8 mouse cellular contexts compared by ENCODE assay signal in genomic region chr11:69457006-69457579, GRCm38 (mm10). TPM values are rescaled to one million over a fixed set of nuclear protein-coding genes. Genes with fewer than 3 reads are reported as not detected.
DNase-seq lines count a peak whose midpoint lies in the region; ATAC-seq and TF ChIP-seq lines count a peak whose summit lies in the region.

No protein-coding gene starts in this region.

- H3K9me3 ChIP-seq in heart, embryonic 11.5 days (replicated peaks; ENCODE audit: control insufficient read depth, low read length): no peaks in the 10 kb centered on the region
- H3K9me3 ChIP-seq in hindbrain, embryonic 10.5 days: no peaks in the 10 kb centered on the region
- H3K9me3 ChIP-seq in limb, embryonic 14.5 days (ENCODE audit: control insufficient read depth, low read length): no peaks in the 10 kb centered on the region

- TF ChIP-seq POLR2A in limb, embryonic 14.5 days (IDR thresholded peaks at IDR 0.05; ENCODE audit: borderline replicate concordance, extremely low read depth, insufficient read depth, insufficient read length): no peak

- peak overlapping the region; percentile 64 for H3K27ac ChIP-seq in heart, embryonic 11.5 days (ENCODE audit: low read depth, low read length)
- H3K27ac ChIP-seq in hindbrain, embryonic 10.5 days: peak overlapping the region; percentile 67
- peak overlapping the region; percentile 33; the same call in 1 of the 2 replicates for H3K27ac ChIP-seq in limb, embryonic 14.5 days (replicated peaks; ENCODE audit: low read depth, low read length)

- WGBS in heart, embryonic 11.5 days (ENCODE audit: insufficient replicate concordance): 9% methylated on average over 6 of the region's 6 CpGs
- 13% methylated on average over 6 of the region's 6 CpGs for WGBS in hindbrain, embryonic 10.5 days
- WGBS in limb, embryonic 14.5 days: 46% methylated on average over 6 of the region's 6 CpGs

- H3K4me1 ChIP-seq in heart, embryonic 11.5 days (ENCODE audit: control insufficient read depth, insufficient read depth, low read length): peaks cover 37% of the 10 kb centered on the region
- H3K4me1 ChIP-seq in hindbrain, embryonic 10.5 days (replicated peaks): peaks cover 32% of the 10 kb centered on the region
- H3K4me1 ChIP-seq in limb, embryonic 14.5 days (ENCODE audit: control insufficient read depth, insufficient read depth, low read length): peaks cover 14% of the 10 kb centered on the region

- H3K27me3 ChIP-seq in heart, embryonic 11.5 days (ENCODE audit: control insufficient read depth, insufficient read depth, low read length): no peaks in the 10 kb centered on the region
- no peaks in the 10 kb centered on the region for H3K27me3 ChIP-seq in hindbrain, embryonic 10.5 days (ENCODE audit: insufficient read depth, poor library complexity, severe bottlenecking)
- H3K27me3 ChIP-seq in limb, embryonic 14.5 days (ENCODE audit: control insufficient read depth, insufficient read depth, low read length): no peaks in the 10 kb centered on the region

- DNase-seq in heart, adult 9 months (ENCODE audit: low spot score in 2 of 2): no peak
- peak; percentile 29 to 63 for DNase-seq in adrenal gland, postnatal 36 days
- DNase-seq in hindbrain, embryonic 10.5 days (ENCODE audit: low spot score): peak; percentile 60
- DNase-seq in limb, embryonic 14.5 days (ENCODE audit: low spot score): peak; percentile 27
- no peak for DNase-seq in thymus, postnatal 10 days (ENCODE audit: low spot score in 2 of 2)
- no peak for DNase-seq in urinary bladder, postnatal 25 days (ENCODE audit: low spot score)
- DNase-seq in right cerebral cortex, adult 18-20 months: no peak

- H3K9ac ChIP-seq in heart, embryonic 11.5 days (ENCODE audit: low read depth, low read length): peak overlapping the region; percentile 23; the same call in 1 of the 2 replicates
- no peak overlapping the region for H3K9ac ChIP-seq in limb, embryonic 14.5 days (ENCODE audit: low read depth, low read length, severe bottlenecking)

- no peaks in the 10 kb centered on the region for H3K36me3 ChIP-seq in heart, embryonic 11.5 days (ENCODE audit: control insufficient read depth, insufficient read depth, low read length)
- H3K36me3 ChIP-seq in hindbrain, embryonic 10.5 days: no peaks in the 10 kb centered on the region
- H3K36me3 ChIP-seq in limb, embryonic 14.5 days (ENCODE audit: control insufficient read depth, insufficient read depth, low read length): no peaks in the 10 kb centered on the region

- no peak overlapping the region for H3K4me3 ChIP-seq in heart, embryonic 11.5 days (ENCODE audit: low read depth, low read length)
- no peak overlapping the region for H3K4me3 ChIP-seq in hindbrain, embryonic 10.5 days
- H3K4me3 ChIP-seq in limb, embryonic 14.5 days (replicated peaks; ENCODE audit: low read length): no peak overlapping the region

- ATAC-seq in heart, embryonic 11.5 days (replicated peaks; ENCODE audit: insufficient number of reproducible peaks, low FRiP score, low TSS enrichment): no peak
- peak; percentile 81 for ATAC-seq in limb, embryonic 14.5 days (ENCODE audit: low FRiP score, low read depth)

- no peak overlapping the region for H3K4me2 ChIP-seq in heart, embryonic 11.5 days
- H3K4me2 ChIP-seq in limb, embryonic 14.5 days (replicated peaks; ENCODE audit: low read depth, low read length, severe bottlenecking): no peak overlapping the region

RNA-seq across cellular contexts. Expression of gene Kdm6b, which starts 43.6 kb away (rescaled TPM):
- polyA plus RNA-seq in heart, embryonic 11.5 days (2014; fragmentation: Nextera tagmentation; extraction: Ambion mirVana): 21.5 and 25.1 TPM in 2 replicates
- 10 to 100 TPM; 31.8 to 48.0 TPM for total RNA-seq in adrenal gland, postnatal 36 days (2021)
- polyA plus RNA-seq in hindbrain, embryonic 10.5 days (2016; fragmentation: Nextera tagmentation; extraction: Ambion mirVana): 37.9 and 43.4 TPM in 2 replicates
- 23.7 and 27.5 TPM in 2 replicates for polyA plus RNA-seq in limb, embryonic 14.5 days (2012; rRNA removed)
- polyA plus RNA-seq in limb, embryonic 14.5 days (2014; fragmentation: Nextera tagmentation; extraction: Ambion mirVana): 31.4 and 36.4 TPM in 2 replicates

RNA-seq across cellular contexts. Expression of gene Tmem88, which starts 59.1 kb away (rescaled TPM):
- 30.5 and 31.7 TPM in 2 replicates for polyA plus RNA-seq in heart, embryonic 11.5 days (2014; fragmentation: Nextera tagmentation; extraction: Ambion mirVana)
- total RNA-seq in adrenal gland, postnatal 36 days (2021): 10 to 100 TPM; 13.4 to 17.8 TPM
- polyA plus RNA-seq in hindbrain, embryonic 10.5 days (2016; fragmentation: Nextera tagmentation; extraction: Ambion mirVana): 22.1 and 22.2 TPM in 2 replicates
- polyA plus RNA-seq in limb, embryonic 14.5 days (2012; rRNA removed): 17.0 and 23.7 TPM in 2 replicates
- 18.7 and 18.9 TPM in 2 replicates for polyA plus RNA-seq in limb, embryonic 14.5 days (2014; fragmentation: Nextera tagmentation; extraction: Ambion mirVana)

Comparison
In these comparisons a context has a peak if more than half of its experiments do, and no peak if none do; other contexts are left out.
1. DNase-seq: peak in adrenal gland, postnatal 36 days (2 of 2), hindbrain, embryonic 10.5 days (single experiment) and limb, embryonic 14.5 days (single experiment); none in heart, adult 9 months (0 of 2), thymus, postnatal 10 days (0 of 2), urinary bladder, postnatal 25 days (single experiment) and right cerebral cortex, adult 18-20 months (single experiment).
2. Peak in every context shown above with its lines, with median percentiles within 50 percentile points of each other: H3K27ac ChIP-seq.